Mouse (Mus musculus) ovary, postnatal 10 days (tissue): ENCODE measurements around the gene Gzmm.
"Not testable (repeated sequence)": the region's sequence is repeated elsewhere in the genome, so short reads cannot be mapped to it uniquely, and the experiment has no call there.

ENCODE experiments used
- DNase-seq: peaks from one replicate; pipeline ENCODE4 v3.0.0; 2022; ENCODE audit warnings: low spot score

Gzmm gene

DNA sequence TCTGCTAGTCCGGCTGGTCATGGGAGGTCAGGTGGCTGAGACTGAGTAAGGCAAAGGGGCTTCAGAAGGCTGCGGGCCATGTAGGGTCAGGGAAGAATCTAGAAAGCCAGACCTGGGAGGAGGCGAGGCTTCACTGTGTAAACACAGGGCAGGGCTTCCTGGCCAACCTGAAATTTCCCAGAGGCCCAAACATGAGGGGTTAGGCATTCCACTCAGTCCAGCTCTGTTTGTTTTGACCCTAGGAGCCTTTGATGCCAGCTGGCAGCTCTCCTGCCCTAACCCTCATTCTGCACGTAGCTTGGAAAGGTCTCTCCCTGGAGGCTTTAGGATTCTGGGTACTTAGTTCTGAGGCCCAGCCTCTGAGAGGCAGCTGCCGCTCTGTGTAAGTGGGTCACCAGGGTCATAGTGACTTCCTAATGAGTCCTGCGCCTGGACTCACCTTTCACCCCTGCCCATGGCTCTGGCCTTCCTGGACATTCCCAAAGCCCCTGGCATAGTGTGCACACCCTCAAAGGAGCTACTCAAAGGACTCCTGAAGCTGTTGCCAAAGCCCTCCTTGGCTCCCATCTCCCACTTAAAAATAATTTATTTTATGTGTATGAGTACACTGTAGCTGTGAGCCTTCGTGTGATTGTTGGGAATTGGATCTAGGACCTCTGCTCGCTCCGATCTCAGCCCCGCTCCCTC is 12.8 kb downstream of the Gzmm start:
- DNase-seq = no peak

DNA sequence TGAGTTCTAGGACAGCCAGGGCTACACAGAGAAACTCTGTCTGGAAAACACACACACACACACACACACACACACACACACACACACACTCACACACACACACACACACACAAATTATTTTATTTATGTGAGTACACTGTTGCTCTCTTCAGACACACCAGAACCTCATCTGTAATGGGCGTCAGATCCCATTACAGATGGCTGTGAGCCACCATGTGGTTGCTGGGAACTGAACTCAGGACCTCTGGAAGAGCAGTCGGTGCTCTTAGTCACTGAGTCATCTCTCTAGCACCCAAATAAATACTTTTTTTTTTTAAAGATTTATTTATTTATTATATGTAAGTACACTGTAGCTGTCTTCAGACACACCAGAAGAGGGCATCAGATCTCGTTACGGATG is 14.2 kb downstream of the Gzmm start:
- DNase-seq = not testable (repeated sequence)

DNA sequence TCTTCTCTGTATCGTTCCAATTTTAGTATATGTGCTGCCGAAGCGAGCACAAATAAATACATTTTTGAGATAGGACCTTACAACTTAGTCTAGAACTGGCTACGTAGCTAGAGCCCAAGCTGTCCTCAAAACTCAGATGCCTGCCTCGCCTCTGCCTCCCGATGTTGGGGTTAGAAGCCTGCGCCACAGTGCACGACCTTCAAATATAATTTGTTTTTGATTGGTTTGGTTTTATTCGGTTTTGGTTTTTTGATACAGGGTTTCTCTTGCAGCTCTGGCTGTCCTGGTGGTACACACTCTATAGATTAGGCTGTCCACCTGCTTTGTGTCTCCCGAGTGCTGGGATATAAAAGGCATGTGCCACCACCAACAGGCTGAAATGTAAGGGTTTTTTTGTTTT is 14.7 kb downstream of the Gzmm start:
- DNase-seq = no peak

DNA sequence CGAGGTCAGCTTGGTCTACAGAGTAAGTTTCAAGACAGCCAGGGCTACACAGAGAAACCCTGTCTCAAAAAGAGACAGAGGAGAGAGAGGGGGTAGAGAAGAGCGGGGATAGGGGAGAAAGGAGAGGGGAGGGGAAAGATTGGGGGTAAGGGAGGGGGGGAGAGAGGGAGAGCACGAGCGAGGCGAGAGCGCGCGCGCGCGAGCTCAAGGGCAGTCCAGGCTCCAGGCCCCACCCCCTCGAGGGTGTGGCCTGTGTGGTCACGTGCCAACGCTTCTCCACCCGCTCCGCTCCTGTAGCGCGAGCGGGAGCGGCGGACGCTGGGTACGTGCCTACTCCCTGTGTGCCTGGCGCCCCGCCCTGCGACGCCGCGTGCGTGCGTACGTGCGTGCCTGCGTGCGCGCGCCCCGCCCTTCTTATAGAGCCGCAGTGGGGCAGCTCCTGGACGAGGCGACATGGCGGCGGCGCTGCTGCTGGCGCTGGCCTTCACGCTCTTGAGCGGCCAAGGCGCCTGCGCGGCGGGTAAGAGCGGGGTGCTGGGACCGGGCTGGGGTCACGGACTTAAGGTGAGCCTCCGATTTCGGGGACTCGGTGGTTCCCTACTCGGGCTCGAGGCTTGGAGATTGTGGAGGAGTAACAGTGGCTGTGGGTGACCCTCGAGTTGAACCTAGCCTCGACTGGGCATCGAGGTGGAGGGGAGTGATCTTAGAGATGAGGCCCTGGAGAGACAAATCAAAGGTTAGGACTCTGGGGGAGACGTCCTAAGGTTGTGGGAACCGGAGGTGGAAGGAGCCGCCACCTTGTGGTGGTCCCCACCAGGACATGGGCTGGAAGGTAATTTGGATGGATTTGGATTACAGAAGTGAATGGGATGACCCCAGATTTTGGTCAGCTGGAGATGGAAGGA is 15.5 kb downstream of the Gzmm start, which contains the start of gene Bsg:
Bsg (plus strand) TSS at position 427 of the 905 bp plus-strand sequence.
- DNase-seq = peak; percentile 98

DNA sequence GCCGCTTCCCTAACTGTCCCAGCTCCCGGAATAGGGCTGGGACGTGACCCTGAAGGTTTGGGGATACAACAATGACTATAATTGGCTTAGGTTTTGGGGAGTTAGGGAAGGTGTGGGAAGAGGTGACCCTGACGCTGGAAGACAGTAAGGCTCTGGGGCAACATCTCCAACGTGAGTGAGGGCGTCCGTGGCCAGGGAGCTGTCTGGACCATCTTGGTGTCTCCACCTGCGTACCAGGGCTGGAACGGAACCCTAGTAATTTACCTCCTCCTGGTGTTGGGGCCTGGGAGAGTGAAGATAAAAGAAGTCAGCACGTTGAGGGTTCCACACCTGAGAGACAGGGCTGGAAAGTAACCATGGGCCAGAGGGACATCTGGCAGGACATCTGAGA is 16.1 kb downstream of the Gzmm start:
- DNase-seq = no peak

DNA sequence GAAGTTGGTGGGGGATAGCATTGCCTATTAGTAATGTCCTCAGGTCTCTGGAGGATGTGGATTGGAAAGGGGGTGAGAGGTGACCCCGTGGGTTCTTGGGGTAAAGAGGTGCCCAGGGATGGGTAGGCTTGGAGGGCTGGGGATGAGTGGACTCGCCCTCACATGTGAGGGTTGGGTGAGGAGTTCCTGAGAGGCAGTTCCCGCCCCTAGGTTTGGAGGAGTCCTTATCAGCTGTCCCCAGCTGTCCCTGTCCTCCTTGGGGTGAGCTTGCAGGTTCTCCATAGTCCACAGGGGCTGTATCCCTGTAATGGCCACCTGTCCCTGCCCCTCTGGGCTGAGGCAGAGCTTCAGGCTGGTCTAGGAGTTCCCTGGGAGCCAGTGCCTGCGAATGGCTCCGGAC is 17.1 kb downstream of the Gzmm start:
- DNase-seq = no peak

DNA sequence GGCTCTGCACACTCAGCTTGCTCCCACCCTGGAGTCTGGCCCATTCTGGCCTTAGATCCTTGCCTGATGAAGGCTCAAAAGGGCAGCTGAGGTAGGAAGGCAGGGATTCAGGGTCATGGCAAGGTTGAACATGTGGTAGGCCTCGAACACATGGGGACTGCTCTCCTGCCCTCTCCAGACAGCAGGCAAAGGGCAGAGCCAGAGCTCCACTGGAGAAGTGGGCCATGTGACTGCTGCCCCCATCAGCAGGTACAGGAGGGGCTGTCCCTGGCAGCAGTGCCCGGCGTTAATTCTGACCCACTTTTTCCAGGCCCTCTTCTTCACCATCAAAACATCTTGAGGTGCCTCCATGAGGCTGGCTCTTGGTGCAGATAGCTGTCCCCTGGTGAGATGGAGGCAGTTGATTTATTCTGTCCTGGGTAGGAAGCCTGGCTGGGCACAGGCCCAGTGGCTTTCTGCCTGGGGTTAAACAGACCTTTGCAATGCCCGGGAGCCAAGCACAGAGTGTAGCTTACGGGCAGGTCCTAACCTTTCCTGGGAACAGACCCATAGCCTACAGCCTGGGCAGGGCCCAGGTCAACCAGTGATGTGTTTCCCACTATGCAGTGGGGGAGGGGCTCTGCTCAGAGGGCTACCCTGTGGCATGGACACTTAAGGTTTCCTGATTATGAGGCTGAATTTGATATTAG is 17.7 kb downstream of the Gzmm start:
- DNase-seq = no peak

DNA sequence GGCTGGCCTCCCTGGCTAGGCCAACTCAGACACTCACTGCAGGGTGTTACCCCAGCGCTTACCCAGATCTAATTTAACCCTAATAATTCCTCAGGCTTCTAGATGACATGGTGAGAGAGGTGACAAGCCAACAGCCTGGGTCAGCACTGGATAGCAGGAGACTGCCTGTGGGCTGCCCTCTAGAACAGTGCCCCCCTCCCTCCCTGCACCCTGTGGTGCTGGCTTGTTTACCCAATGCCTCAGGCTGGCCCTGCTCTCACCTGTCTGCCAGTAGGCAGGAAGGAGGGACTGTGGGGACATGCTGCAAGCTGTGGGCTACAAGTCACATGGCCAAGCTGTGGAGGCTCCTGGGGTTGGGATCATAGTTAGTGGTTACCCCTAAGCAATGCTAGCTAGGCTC is 18.3 kb downstream of the Gzmm start:
- DNase-seq = no peak

DNA sequence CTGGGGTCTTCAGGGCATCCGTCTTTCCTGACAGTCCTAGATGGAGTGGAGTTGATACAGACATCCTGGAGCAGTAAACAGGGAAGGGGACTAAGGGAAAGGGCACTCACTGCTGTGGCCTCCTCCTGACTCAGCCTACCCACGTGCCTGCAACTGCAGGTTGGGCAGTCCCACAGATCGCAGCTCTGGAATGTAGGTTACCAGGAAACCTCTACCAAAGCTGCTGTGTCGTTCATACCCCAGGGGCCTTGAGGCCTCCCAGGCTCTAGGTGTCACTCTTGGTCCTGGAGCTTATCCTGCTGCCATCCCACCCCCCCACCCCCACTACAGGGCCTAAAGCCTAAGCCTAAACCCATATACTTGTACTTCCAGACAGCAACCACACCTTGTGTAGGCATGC is 18.9 kb downstream of the Gzmm start:
- no peak for DNase-seq

DNA sequence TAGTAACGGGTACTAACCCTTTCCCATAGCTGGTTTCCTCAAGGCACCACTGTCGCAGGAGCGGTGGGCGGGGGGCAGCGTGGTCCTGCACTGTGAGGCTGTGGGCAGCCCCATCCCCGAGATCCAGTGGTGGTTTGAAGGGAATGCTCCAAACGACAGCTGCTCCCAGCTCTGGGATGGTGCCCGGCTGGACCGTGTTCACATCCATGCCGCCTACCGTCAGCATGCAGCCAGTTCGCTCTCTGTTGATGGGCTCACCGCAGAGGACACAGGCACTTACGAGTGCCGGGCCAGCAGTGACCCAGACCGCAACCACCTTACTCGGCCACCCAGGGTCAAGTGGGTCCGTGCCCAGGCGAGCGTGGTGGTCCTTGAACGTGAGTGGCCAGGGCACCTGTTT is 19.8 kb downstream of the Gzmm start:
- DNase-seq = no peak

DNA sequence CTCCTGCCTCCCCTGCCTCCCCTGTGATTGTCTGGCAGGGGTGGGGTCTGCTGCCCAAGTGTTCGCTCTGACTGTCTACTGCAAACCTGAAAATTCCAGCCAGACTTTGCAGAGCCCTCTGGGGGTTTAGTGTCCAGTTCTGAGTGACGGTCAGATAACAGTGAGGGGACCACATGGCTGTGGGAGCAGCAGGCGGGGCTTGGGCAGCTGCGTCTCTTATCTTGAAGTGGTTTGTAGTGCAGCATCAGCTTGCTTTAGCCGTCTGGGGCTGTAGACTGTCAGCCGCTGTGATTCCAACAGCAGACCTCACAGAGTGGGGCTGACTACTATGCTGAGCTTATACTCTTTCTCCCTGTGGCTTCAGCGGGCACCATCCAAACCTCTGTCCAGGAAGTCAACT is 20.5 kb downstream of the Gzmm start:
- DNase-seq = no peak

DNA sequence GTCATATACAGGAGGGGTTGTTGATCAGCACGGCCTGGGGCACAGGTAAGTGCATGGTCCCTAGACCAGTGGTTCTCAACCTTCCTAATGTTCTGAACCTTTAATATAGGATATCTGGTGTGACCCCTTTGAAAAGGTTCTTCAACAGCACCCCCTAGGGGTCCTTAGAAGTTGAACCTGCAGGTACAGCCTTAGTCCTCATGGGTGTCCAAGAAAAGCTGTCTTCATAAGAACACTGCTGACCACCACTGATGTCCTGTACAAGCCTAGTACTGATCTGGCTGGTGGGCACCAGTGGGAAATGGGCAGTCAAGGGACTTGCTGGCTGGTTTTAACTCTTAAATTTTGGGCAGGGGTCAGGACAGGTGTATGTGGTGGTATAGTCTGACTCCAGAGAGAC is 23.2 kb downstream of the Gzmm start:
- no peak for DNase-seq

DNA sequence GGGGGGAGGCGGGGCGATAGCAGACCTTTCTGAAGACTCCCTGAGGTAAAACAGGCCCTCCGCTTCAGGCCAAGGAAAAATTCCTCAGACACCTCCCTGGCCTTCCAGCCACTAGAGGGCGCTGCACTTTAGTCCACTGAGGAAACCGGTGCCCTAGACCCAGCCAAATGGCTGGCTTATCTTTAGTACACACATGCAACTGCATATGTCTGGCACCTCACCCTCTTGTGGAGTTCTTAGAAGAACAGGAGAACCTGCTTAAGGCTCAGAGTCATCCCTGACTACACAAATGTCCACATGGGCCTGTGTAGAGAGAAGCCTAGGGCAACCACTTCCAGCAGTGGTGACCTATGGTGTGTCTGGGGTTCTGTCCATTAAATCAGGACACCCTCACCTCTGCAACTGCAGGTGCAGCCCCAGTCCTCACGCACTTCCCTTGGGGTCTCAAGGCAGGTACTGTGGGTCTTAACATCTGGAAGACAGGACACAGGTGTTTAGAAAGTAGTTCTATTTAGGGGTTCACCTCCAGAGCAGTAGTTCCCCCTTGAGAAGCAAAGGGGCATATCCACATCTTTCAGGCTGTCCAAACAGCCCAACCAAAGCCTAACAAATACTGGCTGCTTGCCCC is 23.8 kb downstream of the Gzmm start:
- peak; percentile 53 for DNase-seq

DNA sequence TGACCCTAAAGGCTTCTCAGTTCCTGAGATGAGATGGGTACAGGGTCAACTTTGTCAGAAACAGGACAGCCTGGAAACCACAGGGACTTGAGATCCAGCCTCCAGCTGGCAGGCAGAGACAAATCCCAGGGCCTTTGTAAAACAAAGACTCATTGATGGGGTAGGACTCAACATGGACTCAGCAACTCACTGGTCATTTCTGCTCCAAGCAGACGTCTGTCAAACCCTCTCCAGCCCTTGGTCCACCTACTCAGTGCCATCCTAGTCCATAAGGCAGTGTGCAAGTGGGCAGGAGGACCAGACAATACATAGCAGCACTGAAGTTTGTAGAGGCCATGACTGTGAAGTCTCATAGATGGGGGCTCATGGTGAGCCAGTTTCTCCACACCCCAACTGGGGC is 24.3 kb downstream of the Gzmm start:
- DNase-seq = no peak

DNA sequence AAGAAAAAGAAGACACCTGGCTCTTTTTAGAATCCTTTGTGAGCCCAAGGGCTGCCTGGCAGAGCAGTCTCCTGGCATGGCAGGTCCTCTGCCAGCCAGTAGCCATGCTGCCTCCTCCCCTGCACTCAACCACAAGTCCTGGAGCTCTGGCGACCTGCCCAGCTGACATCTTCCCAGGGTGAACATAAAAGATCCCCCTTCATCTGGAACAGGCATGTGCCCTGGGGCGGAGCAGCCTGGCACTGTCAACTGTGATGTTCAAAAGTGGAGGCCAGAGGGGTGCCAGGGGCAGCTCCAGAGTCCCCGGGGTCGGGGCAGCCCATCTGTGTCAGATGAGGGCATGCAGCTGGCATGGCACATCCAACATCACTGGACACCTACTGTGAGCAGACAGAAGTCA is 26.2 kb downstream of the Gzmm start:
- DNase-seq = no peak

DNA sequence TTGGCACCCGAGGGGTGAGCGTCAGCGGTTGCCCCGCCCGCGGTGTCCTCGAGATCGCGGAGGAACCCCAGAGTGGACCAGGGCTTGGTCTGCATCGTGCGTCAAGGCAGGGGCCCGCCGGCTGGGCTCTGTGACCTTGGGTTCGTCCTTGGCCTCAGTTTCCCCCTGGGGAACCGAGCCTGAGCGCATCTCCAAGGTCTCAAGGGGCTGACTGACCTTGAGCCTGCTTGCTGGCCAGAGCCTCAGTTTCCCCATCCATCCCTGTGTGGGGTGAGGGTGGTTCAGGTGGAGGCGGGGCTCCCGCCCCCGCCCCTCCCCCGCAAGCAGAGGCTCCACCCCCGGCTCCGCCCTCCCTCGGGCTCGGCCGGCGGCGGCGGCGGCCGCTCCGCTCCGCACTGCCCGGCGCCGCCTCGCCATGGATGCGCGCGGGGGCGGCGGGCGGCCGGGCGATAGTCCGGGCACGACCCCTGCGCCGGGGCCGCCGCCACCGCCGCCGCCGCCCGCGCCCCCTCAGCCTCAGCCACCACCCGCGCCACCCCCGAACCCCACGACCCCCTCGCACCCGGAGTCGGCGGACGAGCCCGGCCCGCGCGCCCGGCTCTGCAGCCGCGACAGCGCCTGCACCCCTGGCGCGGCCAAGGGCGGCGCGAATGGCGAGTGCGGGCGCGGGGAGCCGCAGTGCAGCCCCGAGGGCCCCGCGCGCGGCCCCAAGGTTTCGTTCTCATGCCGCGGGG is 27.6 kb downstream of the Gzmm start, which contains the start of gene Hcn2:
Hcn2 (plus strand) TSS at position 381 of the 734 bp plus-strand sequence.
- no peak for DNase-seq

DNA sequence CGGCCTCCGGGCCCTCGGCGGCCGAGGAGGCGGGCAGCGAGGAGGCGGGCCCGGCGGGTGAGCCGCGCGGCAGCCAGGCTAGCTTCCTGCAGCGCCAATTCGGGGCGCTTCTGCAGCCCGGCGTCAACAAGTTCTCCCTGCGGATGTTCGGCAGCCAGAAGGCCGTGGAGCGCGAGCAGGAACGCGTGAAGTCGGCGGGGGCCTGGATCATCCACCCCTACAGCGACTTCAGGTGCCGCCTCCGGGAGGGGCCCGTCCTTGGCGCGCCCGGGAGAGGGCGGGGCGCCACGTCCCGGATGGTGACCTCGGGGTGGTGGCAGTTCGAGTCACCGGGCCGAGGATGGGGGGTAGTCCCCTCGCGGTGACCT is 28.2 kb downstream of the Gzmm start:
- DNase-seq = no peak

DNA sequence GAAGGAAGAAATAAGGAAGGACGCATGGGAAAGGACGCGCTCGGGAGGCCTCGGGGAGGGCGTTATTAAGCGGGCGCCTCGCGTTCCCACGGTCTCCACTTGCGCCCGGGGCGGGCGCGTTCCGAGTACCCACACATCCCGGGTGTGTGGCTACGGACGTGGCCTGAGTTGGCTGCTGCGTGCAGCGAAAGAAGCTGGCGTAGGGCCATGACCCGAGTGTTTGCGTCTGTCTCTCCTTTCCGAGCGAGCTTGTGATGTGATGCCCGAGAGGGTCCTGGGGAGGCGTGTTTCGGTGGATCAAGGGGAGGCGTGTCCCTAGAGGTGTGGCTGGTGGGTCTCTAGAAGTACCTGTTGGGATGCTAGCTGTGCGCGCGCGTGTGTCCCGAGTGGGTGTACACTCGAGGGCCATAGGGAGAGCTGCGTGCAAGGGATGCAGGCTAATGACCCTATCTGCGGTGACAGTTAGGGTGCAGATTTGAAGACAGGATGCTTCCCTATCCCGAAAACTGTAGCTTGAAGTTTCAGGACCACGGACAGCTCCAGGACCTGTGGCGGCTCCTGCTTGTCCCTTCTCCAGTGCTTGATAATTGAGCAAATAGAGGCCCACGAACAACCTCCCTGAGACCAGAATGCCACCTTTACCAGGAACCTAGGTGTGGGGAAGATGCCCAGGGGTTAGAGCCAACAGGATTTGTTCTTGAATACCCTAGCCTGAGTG is 29.0 kb downstream of the Gzmm start:
- peak; percentile 69 for DNase-seq

DNA sequence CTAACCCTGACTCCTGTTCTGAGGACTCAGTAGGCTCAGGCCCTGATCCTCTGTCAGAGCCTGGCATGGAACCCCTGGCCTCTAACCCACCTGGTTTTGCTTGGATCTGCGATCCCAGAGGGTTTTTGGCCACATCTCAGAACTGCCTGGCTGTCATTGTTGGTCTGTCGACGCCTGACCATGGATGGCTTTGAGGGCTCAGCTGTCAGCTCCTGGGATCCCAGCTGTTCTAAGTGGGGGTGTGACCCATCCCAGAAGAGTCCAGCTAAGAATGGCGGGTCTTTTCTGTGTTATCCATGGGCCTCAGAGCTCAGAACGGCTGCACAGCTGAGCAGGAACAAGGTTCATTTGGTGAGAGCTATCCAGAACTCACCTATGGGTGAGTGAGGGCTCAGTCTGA is 32.3 kb downstream of the Gzmm start:
- no peak for DNase-seq

DNA sequence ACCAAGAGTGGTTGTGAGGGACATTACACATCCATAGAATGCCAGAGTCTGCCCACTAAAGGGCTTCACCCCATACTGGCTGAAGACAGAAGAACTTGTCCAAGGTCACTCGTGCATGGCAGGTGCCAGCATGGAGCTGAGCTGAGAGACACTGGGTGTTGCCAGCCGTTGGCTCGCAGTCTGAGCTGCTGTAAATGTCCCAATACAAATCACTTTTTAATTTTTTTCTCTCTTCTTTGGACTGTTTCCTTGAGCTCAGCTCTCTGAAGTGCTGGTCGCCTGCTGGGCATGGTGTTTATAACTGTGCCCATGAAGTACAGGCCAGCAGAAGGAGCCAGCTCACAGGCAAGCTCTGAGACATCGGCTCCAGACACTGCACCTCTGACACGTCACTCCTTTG is 34.2 kb downstream of the Gzmm start:
- no peak for DNase-seq

DNA sequence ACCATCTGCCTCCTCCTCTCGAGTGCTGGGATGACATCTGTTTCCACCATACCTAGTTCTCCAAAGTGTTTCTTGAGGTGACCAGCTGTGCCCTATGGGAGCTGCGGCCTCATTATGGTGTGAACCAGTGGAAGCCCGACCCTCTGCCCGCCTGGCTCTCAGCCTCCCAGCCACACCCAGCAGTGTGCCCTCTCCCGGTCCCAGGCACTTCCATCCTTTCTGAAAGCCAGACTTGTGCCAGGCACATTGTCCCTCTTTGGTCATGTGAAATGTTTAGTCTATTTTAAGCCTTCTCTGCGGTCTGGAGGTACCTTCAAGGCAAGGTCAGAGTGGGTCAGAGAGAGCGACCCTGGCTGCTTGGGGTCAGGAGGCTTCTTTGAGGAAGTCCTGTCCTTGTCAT is 34.9 kb downstream of the Gzmm start:
- no peak for DNase-seq
